Mouse (Mus musculus) urinary bladder, adult 2 months (tissue): ENCODE results near the gene Msrb3. TPM values are rescaled to one million over a fixed set of nuclear protein-coding genes. Genes with fewer than 3 reads are reported as not detected.
A peak's percentile ranks its signal among the peaks of the same experiment; 100 is the strongest.

Source experiments
- DNase-seq: peaks from one replicate; pipeline ENCODE4 v3.0.0; 2022; ENCODE audit warnings: low spot score
- polyA plus RNA-seq: library from polyadenylated mRNA; depleted of rRNA; stranded (reverse); fragments of >200 nt; gene quantifications from 2 replicates; pipeline ENCODE4 v1.2.3, GENCODE M21; 2012

The Msrb3 gene
- polyA plus RNA-seq, 1 experiment: 145 TPM

GRCm38 (mm10) chr10:120898357-120898756 is 544 bp downstream of the Msrb3 start:
- DNase-seq: peak; percentile 33

- no peak for DNase-seq
Measured at GRCm38 (mm10) chr10:120895899-120896289, 3.0 kb downstream of the Msrb3 start.

- DNase-seq: no peak
Measured at GRCm38 (mm10) chr10:120894978-120895898, 3.7 kb downstream of the Msrb3 start.

GRCm38 (mm10) chr10:120893938-120894337 is 5.0 kb downstream of the Msrb3 start:
- DNase-seq: no peak

- no peak for DNase-seq
Measured at GRCm38 (mm10) chr10:120891131-120891530, 7.8 kb downstream of the Msrb3 start.

- DNase-seq: no peak
Measured at GRCm38 (mm10) chr10:120890592-120890991, 8.3 kb downstream of the Msrb3 start.

- no peak for DNase-seq
Measured at GRCm38 (mm10) chr10:120888531-120888930, 10.4 kb downstream of the Msrb3 start.

GRCm38 (mm10) chr10:120884220-120884619 is 14.7 kb downstream of the Msrb3 start:
- no peak for DNase-seq

- no peak for DNase-seq
Measured at GRCm38 (mm10) chr10:120883732-120884131, 15.2 kb downstream of the Msrb3 start.

- no peak for DNase-seq
Measured at GRCm38 (mm10) chr10:120883069-120883415, 15.9 kb downstream of the Msrb3 start.

- no peak for DNase-seq
Measured at GRCm38 (mm10) chr10:120882347-120883068, 16.4 kb downstream of the Msrb3 start.

GRCm38 (mm10) chr10:120876549-120877270 is 22.2 kb downstream of the Msrb3 start:
- DNase-seq: no peak

- DNase-seq: peak; percentile 74
Measured at GRCm38 (mm10) chr10:120875672-120876463, 23.0 kb downstream of the Msrb3 start.

- no peak for DNase-seq
Measured at GRCm38 (mm10) chr10:120874261-120874660, 24.6 kb downstream of the Msrb3 start.

- DNase-seq: no peak
Measured at GRCm38 (mm10) chr10:120873646-120874201, 25.2 kb downstream of the Msrb3 start.

GRCm38 (mm10) chr10:120872483-120872862 is 26.4 kb downstream of the Msrb3 start:
- no peak for DNase-seq

GRCm38 (mm10) chr10:120871630-120872482 is 27.0 kb downstream of the Msrb3 start:
- DNase-seq: no peak

- DNase-seq: no peak
Measured at GRCm38 (mm10) chr10:120871096-120871495, 27.8 kb downstream of the Msrb3 start.

GRCm38 (mm10) chr10:120869241-120869775 is 29.6 kb downstream of the Msrb3 start:
- no peak for DNase-seq

GRCm38 (mm10) chr10:120864446-120864845 is 34.5 kb downstream of the Msrb3 start:
- DNase-seq: no peak
